Mouse (Mus musculus) T-cell, adult 2 months (primary cell): ENCODE results near the gene Mrm2.
"Not testable (repeated sequence)": the region's sequence is repeated elsewhere in the genome, so short reads cannot be mapped to it uniquely, and the experiment has no call there.

ENCODE experiments used
- DNase-seq: peaks from one replicate; pipeline ENCODE4 v3.0.0; 2022; ENCODE audit warnings: low spot score

Mrm2 gene

DNA sequence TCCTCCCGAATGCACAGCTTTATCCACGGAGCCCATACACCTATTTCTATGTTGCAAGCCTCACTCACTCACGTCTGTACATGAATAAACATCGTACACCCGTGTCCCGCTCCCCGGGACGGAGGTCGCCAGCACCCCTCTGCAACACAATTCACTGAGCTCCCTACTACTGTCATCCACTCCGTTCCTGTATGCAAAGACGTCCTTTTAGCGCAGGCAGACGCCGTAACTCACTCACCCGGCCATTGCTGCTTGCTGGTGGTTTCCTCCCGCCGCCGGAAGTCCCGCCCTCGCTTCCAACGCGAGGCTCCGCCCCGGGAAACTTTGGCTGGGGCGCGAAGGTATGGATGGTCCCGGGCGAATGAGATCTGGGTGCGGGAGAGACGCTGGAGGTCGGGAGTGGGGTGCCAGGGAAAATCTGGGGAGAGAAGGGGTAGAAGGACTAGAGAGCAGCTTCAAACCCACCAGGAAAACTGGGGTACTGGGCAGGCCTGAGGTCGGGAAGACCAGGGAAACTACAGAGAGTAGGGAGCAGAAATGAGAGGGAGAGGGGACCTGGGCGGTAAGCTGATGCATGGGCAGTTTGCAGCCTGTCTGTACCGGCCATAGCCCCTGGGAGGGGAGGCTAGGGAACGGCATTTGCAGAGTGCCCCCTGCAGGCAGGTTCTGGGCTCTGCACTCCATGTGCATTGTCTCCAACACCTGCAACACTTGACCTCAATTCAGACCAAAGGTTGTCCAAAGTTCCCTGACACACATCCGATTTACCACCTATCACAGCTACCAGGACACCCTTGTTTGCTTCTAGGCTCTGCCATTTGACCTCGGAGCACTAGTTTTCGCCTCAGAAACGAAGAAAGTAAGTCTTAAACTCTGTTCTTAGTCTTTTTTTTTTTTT, at the start of gene Mrm2:
Mrm2 (minus strand) TSS at position 284 of the 898 bp plus-strand sequence.
- DNase-seq, result peak; percentile 78

DNA sequence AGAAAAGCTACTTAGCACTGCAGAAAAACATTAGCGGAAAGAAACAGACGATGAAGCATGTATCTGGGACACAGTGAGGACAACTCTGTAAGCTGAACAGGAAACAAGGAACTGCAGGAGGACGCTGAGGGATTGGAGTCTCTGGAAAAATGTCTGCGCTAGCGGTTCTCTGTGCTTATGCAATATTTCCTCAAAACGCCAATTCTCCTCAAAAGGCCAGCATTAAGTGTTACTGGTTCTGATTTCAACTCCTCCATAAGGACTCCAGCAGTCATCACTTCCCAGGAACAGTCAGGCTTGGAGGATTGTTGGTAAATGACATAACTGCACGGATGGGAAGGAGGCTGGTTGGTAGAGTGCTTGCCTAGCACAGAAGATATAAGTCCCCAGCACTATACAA, 49.5 kb upstream of the Mrm2 start:
- DNase-seq, result no peak

DNA sequence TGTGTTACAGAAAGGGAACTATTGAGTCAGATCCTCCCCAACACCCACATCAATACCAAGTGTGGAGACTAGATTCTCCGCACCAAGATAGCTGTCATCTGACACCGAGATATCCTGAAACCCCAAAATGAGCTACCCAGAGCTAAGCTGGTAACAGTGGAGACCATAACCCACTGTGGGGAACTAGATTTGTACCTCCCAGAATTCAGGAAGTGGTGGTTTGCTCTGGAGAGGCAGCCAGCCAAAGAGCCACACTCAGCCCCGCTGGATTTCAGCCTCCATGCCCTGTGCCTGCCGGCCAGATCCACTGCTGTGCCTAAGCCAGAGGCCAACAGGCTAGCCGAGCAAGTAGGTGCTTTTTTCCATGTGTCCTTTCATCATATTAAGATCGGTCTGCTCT, 47.6 kb upstream of the Mrm2 start:
- DNase-seq, result no peak

DNA sequence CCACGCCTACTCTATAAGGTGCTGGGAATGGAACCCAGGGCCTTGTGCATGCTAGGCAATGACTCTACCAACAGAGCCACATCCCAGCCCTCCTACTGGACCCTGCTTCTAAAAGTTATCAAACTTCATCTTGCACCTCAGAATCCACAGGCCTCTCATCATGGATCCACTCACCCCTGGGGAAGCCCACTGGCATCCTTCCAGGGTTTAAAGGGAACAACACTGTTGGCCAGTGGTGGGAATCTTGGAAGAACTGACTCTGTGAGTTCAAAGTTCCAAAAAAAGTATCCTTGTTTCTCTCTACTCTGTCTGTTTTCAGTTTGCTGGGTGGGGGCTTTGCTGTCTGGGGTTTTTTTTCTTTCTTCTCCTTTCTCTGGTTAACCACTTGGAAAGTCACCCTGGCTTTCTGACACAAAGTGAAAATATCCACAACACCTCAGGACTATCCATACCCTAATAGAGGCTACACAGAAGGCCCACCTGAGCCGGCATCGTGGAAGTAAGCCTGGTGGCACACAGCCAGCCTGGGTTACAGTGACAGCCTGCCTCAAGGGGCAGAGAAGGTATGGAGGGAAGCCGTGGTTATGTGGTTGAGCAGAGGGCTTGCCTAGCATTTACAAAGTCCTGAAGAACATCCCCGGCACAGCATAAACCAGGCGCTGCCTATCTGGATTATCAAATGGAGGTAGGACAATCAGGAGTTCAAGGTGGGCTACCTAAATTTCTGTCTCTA, 46.6 kb upstream of the Mrm2 start:
- no peak for DNase-seq

DNA sequence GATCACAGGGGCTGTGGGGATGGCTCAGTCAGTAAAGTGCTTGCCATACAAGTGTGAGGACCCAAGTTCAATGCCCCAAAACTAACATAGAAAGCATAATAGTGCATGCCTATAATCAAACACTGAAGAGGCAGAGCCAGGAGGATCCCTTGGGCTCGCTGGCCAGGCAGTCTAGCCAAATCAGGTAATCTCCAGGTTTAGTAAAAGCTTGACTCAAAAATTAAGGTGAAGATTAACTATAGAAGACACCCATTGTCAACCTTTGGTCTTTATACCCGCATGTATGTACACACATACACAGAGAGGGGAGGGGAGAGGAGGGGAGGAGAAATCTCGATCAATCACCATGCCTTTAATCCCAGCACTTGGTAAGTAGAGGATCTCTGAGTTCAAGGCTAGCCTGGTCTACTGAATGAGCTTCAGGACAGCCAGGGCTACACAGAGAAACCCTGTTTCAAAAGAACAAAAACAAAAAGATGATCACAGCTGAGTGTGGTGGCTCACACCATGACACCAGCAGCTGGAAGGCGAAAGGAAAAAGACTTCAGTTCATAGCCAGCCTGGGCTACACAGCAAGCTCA, 43.6 kb upstream of the Mrm2 start:
- DNase-seq, result no peak

DNA sequence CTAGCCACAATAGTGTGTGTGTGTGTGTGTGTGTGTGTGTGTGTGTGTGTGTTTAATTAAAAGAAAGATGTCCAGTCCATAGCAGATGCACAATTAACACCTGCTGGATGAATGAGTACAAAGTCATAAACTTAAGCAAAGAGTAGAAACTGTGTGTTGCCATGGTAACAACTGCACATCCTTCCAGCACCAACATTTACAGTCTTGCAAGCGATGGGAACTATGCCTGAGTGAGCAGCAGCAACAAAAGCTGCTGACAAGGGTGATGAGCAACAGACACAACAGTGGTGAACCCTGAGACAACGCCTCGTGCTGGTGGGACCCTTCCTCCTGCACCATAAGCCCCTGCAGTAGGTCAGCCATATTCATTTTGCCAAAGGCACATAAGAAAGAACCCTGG, 42.5 kb upstream of the Mrm2 start:
- DNase-seq, result peak; percentile 11

DNA sequence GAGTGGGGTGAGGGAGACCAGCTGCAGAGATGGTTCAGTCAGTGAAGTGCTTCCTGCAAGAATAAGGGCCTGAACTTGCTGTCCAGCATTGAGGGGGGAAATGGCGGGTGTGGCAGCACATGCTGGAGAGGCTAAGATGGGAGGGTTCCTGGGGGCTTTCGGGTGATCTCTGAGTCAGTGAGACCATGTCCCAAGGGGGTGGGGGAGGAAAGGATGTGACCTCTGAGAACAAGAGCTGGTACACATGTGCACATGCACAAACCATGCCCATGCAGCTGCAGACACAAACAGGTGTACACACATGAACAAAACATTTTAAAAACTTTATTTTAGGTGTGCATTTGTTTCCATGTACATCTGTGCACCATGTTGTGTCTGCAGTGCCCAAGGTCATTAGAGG, 42.0 kb upstream of the Mrm2 start:
- DNase-seq, result no peak

DNA sequence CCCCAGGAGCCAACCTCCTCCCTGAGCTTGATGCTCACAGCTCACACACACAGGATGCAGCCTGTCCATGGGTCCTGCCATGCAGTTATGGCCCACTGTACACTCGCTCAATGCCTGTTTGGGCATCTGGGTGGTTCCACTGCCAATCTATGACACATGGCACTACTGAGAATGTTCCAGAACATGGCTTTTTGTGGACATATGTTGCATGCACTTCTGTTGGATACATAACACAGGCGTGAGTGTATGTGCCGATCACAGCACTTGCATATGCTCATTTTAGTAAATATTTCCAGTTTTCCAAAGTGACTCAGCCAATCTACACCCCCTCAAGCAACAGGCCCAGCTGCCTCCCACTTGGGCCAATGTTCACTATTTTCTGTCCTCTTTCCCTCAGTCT, 40.0 kb upstream of the Mrm2 start:
- no peak for DNase-seq

DNA sequence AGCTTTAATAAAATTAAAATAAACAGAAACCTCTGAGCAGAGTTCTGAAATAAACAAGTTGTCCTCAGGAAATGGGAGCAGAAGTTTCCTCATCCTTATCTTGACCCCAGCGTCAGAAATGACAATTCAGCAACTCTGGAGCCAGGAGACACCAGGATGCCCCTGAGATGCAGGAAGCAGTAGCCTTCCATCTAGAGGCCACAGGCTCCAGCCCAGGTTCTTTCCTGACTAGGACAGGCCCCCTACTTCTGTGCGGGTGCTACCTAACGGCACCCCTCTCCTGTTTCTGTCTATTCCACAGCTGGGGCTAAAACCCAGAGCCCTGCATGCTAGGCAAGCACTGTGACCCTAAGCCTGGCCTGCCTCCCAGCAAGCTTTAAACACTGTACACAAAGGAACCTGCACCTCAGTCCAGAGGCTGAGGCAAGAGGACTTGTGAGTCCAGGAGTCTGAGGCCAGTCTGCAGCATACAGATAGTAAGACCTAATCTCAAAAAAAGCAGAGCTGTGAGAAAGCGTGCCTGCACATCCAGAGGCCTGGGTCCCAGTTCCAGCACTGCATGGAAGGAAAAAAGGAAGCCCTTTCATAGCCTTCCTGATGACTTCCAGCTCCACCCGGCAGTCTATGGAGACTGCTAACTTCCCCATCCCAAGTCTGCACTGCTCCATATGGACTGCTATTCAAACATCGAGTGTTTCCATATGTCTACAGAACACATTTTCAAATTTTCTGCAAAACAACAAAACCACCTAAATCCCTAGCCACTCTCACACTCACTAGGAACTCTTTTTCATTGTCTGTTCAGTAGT, 39.0 kb upstream of the Mrm2 start:
- DNase-seq, result no peak

DNA sequence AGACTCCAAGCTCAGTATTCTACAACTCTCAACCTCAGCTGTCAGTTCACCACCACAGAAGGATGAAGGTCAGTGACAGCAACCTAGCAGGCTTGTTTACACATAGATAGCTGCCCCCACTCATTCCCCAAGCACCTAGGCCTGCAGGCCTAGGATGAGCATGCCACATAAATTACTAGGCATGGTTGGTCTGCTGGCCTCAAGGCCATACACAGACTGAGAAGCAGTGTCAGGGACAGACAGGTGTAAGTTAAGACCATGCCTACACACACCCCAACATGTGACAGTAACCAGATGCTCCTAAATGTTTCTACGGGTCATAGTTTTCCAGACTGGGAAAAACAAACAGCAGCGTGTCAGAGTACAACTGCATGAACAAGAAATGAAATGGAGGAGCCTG, 37.8 kb upstream of the Mrm2 start:
- no peak for DNase-seq

DNA sequence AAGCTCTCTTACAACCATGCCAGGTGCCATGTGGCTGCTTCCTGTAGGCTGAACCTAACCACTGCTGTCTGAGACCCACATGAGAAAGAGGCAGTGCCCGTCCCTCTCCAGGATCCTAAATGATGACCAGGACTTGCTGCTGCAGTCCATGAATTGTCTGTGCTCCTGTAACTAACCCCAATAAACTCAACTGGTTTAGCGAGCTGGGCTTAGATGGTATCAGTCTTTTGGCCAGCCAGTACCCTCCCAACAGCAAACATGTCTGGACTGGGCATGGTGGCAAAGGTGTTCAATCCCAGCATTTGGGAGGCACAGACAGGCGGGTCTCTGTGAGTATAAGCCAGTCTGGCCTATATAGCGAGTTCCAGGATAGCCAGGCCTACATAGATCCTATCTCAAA, 37.2 kb upstream of the Mrm2 start:
- DNase-seq, result no peak

DNA sequence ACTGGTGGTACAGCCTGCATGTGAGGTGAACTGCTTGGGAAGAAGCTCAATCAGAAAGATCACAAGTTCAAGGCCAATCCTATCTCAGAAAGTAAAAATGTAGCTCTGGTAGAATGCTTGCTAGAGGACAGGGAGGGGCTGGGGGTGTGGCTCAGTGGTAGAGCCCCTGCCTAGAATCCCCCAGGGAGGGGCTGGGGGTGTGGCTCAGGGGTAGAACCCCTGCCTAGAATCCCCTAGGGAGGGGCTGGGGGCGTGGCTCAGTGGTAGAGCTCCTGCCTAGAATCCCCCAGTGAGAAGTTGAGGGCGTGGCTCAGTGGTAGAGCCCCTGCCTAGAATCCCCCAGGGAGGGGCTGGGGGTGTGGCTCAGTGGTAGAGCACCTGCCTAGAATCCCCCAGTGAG, 36.4 kb upstream of the Mrm2 start:
- DNase-seq, result not testable (repeated sequence)

DNA sequence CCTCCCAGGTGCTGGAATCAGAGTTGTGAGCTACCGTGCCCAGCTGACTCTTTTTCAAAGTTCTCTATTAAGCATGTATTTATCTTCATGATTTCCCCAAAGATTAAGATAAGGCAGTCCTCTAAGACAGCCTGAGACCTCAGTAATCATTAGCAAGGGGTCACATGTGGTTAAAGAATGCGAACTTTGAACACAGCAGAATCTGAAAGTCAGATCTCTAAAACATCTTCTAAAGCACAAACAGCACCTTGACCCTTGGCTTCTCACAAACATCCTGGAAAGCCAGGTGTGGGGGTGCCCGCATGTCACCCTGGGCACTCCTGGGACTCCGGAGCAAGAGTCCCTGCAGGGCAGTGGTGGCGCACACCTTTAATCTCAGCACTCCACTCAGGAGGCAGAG, 32.7 kb upstream of the Mrm2 start:
- DNase-seq, result no peak

DNA sequence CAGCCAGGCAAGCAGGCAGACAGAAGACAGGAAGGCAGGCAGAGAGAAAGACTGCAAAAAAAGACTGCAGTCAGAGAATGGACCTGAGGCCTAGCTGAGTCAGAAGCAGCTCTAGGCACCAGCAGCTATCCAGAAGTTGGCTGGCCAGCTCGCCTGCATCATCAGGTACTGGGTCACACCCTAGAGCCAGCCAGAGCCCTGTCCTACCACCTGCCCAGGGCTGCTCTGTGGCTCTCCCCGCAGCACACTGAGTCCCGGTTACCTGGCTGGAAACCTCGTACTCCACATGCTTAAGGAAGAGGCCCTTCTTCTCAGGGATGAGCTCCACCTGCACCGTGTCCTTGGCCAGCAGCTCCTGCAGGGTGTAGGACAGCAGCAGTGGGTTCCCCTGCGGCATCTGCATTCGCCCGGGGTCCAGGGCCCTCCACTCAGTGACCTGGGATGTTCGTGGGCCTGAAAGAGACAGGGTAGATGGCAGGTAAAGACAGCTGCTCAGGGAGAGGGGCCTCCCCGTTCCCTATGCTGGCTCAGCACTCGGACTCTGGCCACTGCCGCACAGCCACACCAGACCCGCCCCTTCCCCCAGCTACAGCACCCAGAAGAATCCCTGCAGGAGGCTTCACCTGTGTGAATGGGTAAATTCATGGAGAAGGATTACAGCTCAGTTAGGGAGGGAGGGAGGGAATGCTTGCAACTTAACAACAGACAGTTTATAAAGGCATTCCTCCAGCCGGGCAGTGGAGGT, 28.4 kb upstream of the Mrm2 start:
- DNase-seq, result no peak

DNA sequence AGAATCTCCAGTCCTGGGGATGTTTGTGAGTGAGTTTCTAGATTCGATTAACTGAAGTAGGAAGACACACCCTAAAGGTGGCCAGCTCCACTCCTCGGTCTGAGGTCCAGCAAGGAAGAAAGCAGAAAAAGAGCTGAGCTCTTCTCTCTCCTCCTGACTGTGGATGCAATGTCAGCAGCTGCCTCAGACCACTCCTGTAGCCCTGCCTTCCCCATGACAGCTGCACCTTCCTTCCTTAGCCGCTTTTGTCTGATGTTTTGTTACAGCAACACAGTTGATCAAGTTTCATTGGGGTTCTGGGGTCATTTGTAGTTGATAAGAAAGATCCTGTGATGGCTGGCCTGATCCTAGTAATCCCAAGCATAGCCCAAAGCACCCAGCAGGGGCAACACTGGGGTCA, 25.8 kb upstream of the Mrm2 start:
- DNase-seq, result no peak

DNA sequence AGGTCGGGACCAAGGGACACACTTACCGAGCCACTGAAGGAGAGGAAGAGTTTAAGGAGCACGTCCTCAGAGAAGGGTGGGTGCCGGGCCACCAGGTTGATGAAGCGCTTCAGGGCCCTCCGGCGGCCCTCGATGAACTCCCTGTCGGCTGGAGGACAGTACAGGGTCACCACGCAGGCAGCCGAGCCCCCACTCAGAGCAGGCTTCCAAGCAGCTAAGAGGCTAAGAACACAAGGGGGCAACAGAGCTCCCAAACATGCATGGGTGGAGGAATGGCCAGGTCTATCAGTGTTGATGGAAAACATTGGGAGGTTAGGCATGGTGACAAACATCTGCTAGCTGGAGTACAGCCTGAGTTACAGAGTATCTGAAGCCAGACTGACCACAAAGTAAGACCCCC, 24.2 kb upstream of the Mrm2 start:
- DNase-seq, result no peak

DNA sequence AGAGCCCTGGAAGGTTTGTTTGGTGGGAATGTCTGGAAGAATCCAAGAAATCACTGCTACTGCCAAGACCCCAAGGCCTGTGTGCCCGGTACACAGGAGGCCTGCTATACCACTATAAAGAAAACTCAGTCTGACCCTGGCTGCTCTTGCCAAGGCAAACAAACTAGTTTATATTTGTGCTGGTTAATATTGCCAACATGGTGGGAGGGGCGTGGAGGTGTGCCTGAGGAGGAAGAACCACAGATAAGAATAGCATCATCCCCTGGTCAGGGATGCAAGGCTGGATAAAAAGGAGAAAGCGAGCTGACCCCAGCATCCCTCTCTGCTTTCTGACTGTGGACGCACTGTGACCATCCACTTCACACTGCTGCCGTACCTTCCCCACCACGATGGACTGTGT, 20.7 kb upstream of the Mrm2 start:
- no peak for DNase-seq

DNA sequence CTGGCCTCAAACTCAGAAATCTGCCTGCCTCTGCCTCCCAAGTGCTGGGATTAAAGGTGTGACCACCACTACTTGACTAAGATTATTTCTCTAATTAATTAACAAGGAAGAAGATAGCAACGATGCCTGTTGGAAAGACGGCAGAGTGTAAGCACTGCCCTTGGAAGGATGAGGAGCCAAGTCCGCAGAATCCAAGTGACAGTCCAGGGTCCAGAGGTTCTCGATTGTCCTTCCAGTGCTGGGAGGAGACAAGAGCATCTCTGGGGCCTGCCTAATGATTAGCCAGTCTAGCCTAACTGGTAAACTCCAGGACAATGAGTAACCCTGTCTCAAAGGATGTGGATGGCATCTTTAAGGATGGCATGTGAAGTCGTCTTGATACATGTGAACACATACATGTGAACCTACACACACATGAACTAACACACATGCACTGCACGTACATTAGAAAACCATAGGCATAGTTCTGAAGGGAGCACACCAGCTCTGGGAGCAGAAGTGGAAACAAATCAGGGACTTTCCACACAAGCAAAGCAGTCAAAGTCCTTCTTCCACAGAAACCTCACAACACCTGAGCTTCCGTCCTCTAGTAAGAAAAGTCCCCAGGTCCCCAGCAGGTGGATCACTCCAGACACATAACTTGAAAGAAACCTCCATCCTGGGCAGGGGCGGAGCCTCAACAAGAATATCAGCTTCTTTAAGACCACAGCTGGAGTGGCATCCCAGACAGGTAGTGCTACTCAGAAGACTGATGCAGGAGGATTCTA, 19.2 kb upstream of the Mrm2 start:
- no peak for DNase-seq

DNA sequence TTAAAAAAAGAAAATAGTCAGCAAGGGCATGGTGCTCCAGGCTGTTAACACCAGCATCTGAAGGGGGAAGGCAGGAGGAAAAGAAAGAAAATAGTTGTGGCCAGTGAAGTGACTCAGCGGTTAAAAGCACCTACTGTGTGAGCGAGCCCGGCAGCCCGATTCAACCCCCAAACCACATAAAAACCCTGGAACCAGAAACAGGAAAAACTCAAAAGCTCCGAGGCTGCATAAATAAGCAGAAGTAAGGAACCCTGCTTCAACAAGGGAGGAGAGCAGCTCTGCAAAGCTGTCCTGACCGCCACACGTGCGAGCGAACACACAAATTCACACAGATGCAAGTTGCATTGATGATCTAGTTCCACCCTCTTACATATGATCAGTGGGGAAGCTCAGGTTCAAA, 18.2 kb upstream of the Mrm2 start:
- DNase-seq, result no peak

DNA sequence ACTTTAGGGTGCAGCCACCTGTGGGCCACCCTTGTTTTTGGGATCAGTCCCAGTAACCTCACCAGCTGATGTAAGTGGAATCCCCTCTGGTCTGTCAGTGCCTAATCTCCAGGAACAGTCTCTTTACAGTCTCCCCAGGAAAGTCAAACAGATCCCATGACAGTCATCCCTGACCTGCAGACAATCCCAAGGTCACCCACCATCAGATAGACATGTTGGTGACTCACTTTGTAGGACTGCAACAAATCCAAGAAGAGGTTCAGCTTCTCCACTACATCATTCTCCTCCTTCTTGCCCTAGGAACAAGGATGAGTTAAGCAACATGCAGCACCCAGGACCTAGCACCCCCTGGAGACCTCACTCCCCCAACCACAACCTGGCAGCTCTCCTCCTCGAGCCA, 14.4 kb upstream of the Mrm2 start:
- DNase-seq, result no peak

DNA sequence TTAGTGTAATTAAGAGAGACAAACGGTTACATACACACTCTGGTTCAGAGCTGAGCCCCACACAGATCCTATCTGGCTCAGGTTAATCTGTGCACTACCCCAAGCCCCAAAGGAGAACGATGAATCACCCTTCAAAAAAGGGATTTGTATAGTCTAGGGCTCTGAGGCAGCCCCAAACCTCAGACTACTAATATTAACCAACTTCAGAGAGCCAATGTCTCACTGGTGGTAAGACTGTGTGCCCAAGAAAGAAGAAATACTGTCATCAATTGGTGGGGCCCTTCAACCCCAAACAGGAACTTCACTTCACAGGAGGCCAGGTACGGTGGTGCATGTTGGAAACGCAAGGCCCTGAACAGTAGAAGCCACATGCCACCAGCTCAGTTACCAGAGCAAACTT, 13.5 kb upstream of the Mrm2 start:
- DNase-seq, result no peak
